Mouse (Mus musculus): Measurements from ENCODE around the gene Prr22.
A peak's percentile ranks its signal among the peaks of the same experiment; 100 is the strongest.

DNA sequence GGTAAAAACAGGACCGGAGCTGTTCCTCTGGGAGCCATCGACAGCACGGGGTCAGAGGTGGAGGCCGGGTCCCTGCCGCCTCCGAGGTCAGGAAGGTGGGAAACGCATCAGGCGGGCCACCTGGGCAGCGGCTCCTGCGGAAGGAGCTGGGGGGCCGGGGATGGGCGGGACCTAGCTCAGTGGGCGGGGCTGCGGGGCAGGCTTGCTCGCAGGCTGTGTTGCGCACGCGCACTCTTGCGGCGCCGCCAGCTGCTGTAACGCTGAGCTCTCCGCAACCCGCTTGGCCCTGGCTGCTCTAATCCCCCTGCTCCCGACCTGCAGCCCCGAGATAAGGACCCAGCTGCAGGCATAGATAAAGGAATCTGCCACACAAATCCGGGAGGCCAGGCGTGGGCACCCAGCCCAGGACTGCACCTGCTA is 8.0 kb upstream of the Prr22 start:
- no peak for TF ChIP-seq CTCF (IDR thresholded peaks at IDR 0.05; ENCODE audit: extremely low read depth, insufficient read depth, low read length)
- peak; percentile 88 for TF ChIP-seq POLR2A (IDR thresholded peaks at IDR 0.05; ENCODE audit: extremely low read depth, insufficient read depth, low read length)
